Mouse (Mus musculus) cerebellum, adult 2 months (tissue): ENCODE measurements at regions not wholly inside any gene's neighbourhood (a gene's known extent, or its start where the extent isn't known, plus 50 kb on each side); places are given as distances from the start of the nearest gene placed in this dataset.

Experiments used
- CTCF ChIP-seq: fragments of 200-500 bp; IDR thresholded peaks from 2 replicates; pipeline ENCODE4 v1.5.1; 2011; ENCODE audit warnings: low read depth, mild to moderate bottlenecking, control low read depth, low read length, moderate library complexity, borderline replicate concordance; ENCODE audit not compliant: insufficient read depth
- POLR2A ChIP-seq: fragments of 200-500 bp; IDR thresholded peaks from 2 replicates; pipeline ENCODE4 v1.6.1; 2011; ENCODE audit warnings: low read length, control low read depth, borderline replicate concordance; ENCODE audit not compliant: insufficient read depth

GRCm38 (mm10) chr6:147793811-147794210, 253.2 kb upstream of the Far2 start:
- TF ChIP-seq CTCF (no peak), POLR2A (no peak)
